Mouse (Mus musculus): ENCODE results near the gene Mapkapk5.

- TF ChIP-seq CTCF (IDR thresholded peaks at IDR 0.05; ENCODE audit: insufficient read depth, low read length): no peak
- peak; percentile 97 for TF ChIP-seq POLR2A (IDR thresholded peaks at IDR 0.05; ENCODE audit: borderline replicate concordance, extremely low read depth, low read depth, low read length)
Measured at GRCm38 (mm10) chr5:121593451-121594401, 48.0 kb upstream of the Mapkapk5 start, which contains the start of gene Aldh2.

Measured in lung, adult 2 months (tissue).